Mouse (Mus musculus) heart, embryonic 10.5 days (tissue): ENCODE results near the gene Rasal2. TPM values are rescaled to one million over a fixed set of nuclear protein-coding genes. Genes with fewer than 3 reads are reported as not detected.
A peak's percentile ranks its signal among the peaks of the same experiment; 100 is the strongest.

Experiments used
- DNase-seq: peaks from one replicate; pipeline ENCODE4 v3.0.0-alpha.2; 2017; ENCODE audit warnings: low spot score
- H3K27ac ChIP-seq: fragments of 300-500 bp; sonication (generic); 2 replicates; pipeline ENCODE4 v1.5.1; 2016; ENCODE audit warnings: mild to moderate bottlenecking
- H3K27me3 ChIP-seq: fragments of 300-500 bp; sonication (generic); 2 replicates; pipeline ENCODE4 v1.6.1; 2016; ENCODE audit warnings: mild to moderate bottlenecking; ENCODE audit not compliant: poor library complexity, insufficient read depth, severe bottlenecking
- H3K36me3 ChIP-seq: fragments of 300-500 bp; sonication (generic); 2 replicates; pipeline ENCODE4 v1.6.1; 2016; ENCODE audit warnings: mild to moderate bottlenecking, moderate library complexity
- H3K4me1 ChIP-seq: fragments of 300-500 bp; sonication (generic); 2 replicates; pipeline ENCODE4 v1.6.1; 2016; ENCODE audit warnings: mild to moderate bottlenecking
- H3K4me3 ChIP-seq: fragments of 300-500 bp; sonication (generic); 2 replicates; pipeline ENCODE4 v1.5.1; 2016; ENCODE audit warnings: mild to moderate bottlenecking, moderate library complexity
- H3K9me3 ChIP-seq: fragments of 300-500 bp; sonication (generic); 2 replicates; pipeline ENCODE4 v1.6.1; 2016; ENCODE audit warnings: mild to moderate bottlenecking, moderate library complexity
- WGBS: fragments of 180-500 bp; shearing (Covaris S2); methylation state at CpG from one replicate; pipeline ENCODE4 v1.1.7; 2016; 5-methylcytosine and 5-hydroxymethylcytosine counted together
- polyA plus RNA-seq: library from polyadenylated mRNA; unstranded; fragments of >200 nt; fragmentation: Nextera tagmentation; extraction: Ambion mirVana; gene quantifications from 2 replicates; pipeline ENCODE4 v1.2.1, GENCODE M21; 2016

The Rasal2 gene
- 13.2 and 17.3 TPM in 2 replicates for polyA plus RNA-seq

DNA sequence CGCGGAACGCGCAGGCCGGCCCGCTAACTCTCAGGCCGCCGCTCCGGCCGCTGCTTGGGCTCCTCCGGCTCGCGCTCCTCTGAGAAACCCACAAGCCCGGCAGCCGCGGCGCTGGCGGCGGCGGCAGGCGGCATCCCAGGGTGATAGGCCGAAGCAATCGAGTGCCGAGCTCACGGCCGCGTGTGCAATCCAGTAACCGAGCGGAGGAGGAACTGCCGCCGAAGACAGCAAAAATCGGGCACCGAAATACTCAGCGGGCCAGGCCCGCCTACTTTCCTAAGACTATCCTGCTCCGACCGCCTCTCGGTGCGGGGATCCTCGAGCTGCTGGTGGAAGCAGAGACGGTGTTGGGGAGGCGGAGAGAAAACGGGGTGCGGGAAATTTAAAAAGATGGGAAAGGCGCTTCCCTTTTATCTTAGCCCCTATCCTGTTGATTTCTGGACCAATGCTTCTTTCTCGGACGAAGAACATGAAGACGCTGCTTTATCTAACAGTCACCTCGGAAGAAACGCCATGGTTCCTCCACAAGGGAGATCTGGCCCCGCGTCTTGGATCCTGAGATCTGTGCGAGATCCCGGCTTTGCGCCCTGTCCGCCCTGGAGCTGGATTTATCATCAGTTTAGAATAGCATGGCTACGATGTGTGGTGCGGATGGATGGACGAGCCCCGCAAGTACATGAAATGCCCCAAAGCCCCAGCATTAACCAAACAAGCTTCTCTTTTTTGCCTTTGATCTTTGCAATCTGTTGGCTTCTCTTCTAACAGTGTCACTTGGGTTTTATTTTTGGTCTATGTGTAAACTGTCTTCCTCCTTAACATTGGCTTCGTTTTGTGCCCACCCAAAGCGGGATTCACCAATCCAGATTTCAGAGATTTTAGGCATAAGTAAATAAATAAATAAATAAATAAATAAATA lies at the start of gene Rasal2:
Rasal2 (minus strand) TSS at position 142 of the 916 bp plus-strand sequence.
- Histone ChIP-seq H3K36me3 (0 out of 2 replicates have a peak, but pooled peaks cover 5% of the 10 kb centered on the region), H3K27ac (peak within 1 kb of the TSS; percentile 93), H3K9me3 (no peaks in the 10 kb centered on the region), H3K4me1 (peaks cover 34% of the 10 kb centered on the region), H3K27me3 (no peaks in the 10 kb centered on the region), H3K4me3 (peak within 1 kb of the TSS; percentile 98)
- peak; percentile 96 for DNase-seq
- under 1% methylated on average over 59 of the region's 62 CpGs for WGBS

DNA sequence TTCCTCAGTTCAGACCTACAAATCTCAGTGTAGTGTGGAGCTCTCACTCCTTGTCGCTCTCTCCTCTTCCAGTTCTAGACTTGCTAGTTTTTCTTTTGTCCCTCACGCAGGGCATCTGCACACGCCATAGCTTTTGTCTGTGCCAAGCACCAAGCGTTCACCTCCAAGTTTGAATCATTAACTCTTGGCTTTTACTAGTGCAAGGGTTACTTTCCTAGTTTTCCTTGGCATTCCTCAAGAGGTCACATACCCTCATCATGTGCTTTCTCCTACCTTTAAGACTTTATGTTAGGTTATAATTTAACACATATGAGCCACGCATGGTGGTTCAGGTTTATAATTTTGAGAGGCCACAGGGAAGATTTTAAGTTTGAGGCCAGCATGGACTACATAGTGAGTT lies 48.9 kb upstream of the Rasal2 start:
- 93% methylated on average over 5 of the region's 5 CpGs for WGBS
- Histone ChIP-seq H3K27me3 (no peaks in the 10 kb centered on the region), H3K9me3 (no peaks in the 10 kb centered on the region), H3K4me1 (peaks cover 24% of the 10 kb centered on the region), H3K4me3 (no peak overlapping the region), H3K27ac (no peak overlapping the region), H3K36me3 (peaks cover 9% of the 10 kb centered on the region; the same call in 1 of the 2 replicates)
- DNase-seq, result no peak

DNA sequence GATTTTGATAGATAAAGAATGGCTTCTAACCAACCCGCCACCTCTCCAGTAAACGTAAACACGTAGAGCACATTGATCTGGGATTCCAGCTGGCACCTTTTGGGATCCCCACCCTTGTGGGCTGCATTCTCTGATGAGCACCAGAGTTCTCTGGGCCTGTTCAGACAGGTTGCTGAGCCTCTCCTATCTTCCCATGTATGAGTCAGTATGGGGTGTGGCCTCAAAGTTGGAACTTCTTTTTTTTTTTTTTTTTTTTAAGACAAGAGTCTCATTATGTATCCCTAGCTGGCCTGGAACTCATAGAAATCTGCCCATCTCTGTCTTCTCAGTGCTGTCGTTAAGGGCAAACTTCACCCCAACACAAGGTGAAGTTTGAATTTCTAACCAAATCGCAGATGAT lies 47.5 kb upstream of the Rasal2 start:
- H3K27me3 ChIP-seq, result no peaks in the 10 kb centered on the region
- WGBS, result 89% methylated on average over 5 of the region's 5 CpGs
- no peak overlapping the region for H3K4me3 ChIP-seq
- DNase-seq, result no peak
- no peak overlapping the region for H3K27ac ChIP-seq
- peaks cover 24% of the 10 kb centered on the region for H3K4me1 ChIP-seq
- H3K9me3 ChIP-seq, result no peaks in the 10 kb centered on the region
- H3K36me3 ChIP-seq, result 0 out of 2 replicates have a peak, but pooled peaks cover 4% of the 10 kb centered on the region

DNA sequence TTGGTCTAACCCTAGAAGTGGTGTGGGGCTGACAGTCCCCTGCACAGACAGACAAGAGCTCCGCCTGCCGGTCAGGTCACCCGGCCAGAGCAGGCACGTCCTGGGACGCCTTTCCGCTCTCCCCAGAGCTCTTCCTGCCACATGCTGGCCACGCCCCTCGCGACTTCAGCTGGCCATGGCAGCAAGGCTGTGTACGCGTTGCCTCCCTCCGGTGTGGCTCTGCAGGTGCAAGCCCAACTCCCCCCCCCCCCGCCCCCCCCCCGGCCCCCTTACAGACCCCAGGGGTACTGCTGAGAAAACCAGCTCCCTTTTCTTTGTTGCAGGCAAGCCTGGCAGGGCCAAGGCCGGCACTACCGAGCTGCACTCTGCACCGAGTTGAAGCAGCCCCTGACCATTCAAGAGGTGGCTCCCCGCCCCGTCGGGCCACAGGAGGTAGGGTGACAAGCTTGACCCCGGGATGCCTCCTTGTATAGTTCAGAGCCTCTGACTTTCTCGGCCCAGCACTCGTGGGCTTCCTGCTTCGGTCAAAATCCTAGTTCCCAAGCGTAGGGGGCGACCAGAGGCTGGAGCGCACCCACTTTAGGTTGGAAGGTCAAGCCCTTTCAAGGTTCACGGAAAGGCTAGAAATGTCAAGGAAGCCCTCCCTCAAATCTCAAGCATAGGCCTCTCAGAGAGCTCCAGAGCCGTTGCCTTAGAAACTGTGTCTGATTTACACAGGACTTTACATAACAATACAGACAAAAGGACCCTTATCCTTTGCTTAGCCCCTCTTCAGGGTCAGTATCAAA lies 46.2 kb upstream of the Rasal2 start, which contains the start of gene Cryzl2:
Cryzl2 (plus strand) TSS at position 157 of the 788 bp plus-strand sequence.
- H3K27ac ChIP-seq, result peak within 1 kb of the TSS; percentile 89
- 0 out of 2 replicates have a peak, but pooled peaks cover 4% of the 10 kb centered on the region for H3K36me3 ChIP-seq
- H3K4me3 ChIP-seq, result peak within 1 kb of the TSS; percentile 66
- H3K27me3 ChIP-seq, result no peaks in the 10 kb centered on the region
- peaks cover 24% of the 10 kb centered on the region for H3K4me1 ChIP-seq
- no peaks in the 10 kb centered on the region for H3K9me3 ChIP-seq
- peak; percentile 95 for DNase-seq
- WGBS, result 9% methylated on average over 27 of the region's 29 CpGs

DNA sequence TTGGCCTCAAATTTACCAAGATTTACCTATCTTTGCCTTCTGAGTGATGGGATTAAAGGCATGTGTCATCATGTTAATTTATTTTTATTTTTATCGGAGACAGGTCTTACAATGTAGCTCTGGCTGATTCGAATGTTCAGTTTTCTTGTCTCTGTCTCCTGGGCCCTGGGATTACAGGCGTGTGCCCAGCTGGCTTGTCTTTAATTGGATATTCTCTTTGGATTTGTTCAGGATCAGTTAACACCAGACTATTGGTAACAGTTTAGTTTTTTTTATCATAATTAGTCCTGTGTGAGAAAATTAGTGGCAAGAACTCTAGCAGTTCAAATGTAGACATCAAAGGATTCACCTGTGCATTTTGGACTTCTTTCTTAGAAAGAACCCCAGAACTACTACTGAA lies 45.4 kb upstream of the Rasal2 start:
- Histone ChIP-seq H3K4me3 (no peak overlapping the region), H3K36me3 (0 out of 2 replicates have a peak, but pooled peaks cover 4% of the 10 kb centered on the region), H3K9me3 (no peaks in the 10 kb centered on the region), H3K27ac (peak overlapping the region; percentile 89; the same call in 1 of the 2 replicates), H3K4me1 (peaks cover 27% of the 10 kb centered on the region), H3K27me3 (no peaks in the 10 kb centered on the region)
- no peak for DNase-seq
- WGBS, result 96% methylated on average over 3 of the region's 3 CpGs

DNA sequence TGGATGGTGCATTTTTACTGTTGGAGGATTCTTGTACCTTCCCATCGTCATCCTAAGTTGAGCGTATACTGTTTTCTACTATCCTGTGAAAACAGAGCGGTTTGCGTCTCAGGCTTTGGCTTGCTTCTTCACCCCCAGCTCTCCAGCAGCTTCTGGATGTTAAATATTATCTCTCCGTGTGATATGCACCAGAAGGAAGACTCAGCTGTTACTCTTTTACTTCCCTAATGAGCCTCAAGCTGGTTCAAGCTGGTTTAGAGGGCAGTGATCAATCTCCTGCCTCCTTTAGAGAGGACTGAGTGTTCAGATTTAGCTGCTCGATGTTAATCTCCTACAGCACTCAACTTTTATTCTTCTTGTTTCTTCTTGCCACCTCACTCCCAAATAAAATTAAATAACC lies 42.5 kb upstream of the Rasal2 start:
- 77% methylated on average over 6 of the region's 6 CpGs for WGBS
- no peaks in the 10 kb centered on the region for H3K36me3 ChIP-seq
- peaks cover 32% of the 10 kb centered on the region for H3K4me1 ChIP-seq
- no peak overlapping the region for H3K4me3 ChIP-seq
- no peak overlapping the region for H3K27ac ChIP-seq
- H3K27me3 ChIP-seq, result no peaks in the 10 kb centered on the region
- DNase-seq, result no peak
- no peaks in the 10 kb centered on the region for H3K9me3 ChIP-seq

DNA sequence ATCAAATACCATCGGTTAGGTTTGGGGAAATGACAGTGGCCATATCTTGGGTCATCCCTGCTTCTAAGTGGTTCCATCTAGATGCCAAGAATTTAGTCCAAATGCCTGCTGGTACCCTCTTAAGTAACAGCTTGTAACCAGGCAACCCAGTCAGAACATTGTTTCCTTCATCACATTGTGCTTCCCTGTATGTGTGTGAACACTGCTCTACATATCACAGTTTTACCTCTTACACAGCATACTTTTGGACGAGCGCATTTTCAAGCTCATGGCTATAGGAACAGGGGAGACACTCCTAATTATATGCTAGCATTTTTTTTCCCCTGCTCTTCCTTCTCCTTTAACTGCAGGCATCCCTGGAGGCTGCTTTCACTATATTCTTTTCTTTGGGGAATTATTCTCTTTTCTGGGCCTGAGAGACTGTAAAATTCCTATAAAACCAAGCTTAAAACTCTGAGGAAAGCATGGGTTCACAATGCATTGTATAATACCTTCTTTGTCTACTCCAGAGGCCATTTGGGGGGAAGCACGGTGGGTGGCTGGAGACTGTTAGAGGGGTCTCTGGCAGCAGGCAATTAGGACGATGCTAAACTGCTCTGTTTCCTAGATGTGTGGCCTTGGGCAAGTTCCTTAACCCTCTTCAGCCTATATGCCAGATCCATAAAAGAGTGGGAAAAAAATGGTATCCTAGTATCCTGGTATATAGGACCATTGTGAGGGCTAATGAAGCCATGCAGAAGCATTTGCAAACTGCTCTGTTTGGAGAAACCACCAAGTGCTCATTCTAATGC lies 40.6 kb upstream of the Rasal2 start:
- no peak for DNase-seq
- no peaks in the 10 kb centered on the region for H3K9me3 ChIP-seq
- H3K27me3 ChIP-seq, result no peaks in the 10 kb centered on the region
- H3K36me3 ChIP-seq, result no peaks in the 10 kb centered on the region
- H3K4me3 ChIP-seq, result no peak overlapping the region
- H3K27ac ChIP-seq, result no peak overlapping the region
- H3K4me1 ChIP-seq, result peaks cover 33% of the 10 kb centered on the region
- 71% methylated on average over 5 of the region's 5 CpGs for WGBS

DNA sequence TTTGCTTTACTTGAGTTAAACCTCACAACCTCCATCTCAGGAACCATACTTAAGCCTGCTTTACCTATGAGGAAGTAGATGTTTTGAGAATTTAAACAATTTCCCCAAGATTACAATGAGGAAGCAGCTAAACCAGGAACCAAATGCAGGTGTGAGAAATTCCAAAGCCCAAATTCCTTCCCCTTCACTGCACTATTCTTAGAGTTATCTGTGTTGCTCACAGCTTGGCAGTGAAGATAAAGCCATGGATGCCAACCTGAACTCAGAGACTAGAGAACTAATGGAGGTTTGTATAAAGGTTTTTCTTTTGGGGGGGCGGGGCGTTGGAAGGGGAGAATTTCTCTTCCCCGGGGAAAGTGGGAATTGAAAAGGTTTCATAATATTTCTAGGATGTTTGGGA lies 39.9 kb upstream of the Rasal2 start:
- no peak for DNase-seq
- WGBS, result 81% methylated on average over 3 of the region's 3 CpGs
- Histone ChIP-seq H3K36me3 (no peaks in the 10 kb centered on the region), H3K27ac (no peak overlapping the region), H3K4me1 (peaks cover 39% of the 10 kb centered on the region), H3K9me3 (no peaks in the 10 kb centered on the region), H3K27me3 (no peaks in the 10 kb centered on the region), H3K4me3 (no peak overlapping the region)

DNA sequence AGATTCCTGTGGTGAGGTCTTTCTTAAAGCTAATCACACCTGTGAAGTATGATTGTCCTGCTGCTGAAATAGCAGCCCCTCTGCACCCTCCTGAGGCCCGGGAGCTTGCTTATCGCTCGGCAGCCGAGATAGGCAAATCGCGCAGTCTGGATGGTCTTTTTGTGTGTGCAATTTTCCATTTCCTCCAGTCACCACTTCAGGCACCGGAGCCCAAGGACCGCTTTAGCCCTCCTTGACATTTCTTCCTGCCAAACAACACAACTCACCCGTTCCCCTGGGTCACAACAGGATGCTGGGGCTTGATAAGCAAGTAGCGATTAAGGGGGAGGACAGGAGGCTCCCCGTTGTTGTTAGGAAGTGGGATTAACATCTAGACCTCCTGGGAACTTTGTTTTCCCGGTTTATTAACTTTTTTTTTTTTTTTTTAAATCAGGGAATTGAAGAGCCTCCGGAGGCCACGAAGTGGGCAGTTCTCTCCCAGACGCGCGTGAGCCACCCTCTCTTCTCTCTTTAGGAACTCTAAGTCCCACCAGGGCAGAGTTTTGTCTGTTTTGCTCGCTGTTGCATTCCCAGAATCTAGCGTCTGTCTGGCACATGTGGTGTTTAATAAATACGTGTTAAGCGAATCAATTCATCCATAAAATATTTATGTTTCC lies 37.7 kb upstream of the Rasal2 start:
- H3K4me3 ChIP-seq, result peak overlapping the region; percentile 50
- peaks cover 49% of the 10 kb centered on the region for H3K4me1 ChIP-seq
- H3K27me3 ChIP-seq, result no peaks in the 10 kb centered on the region
- H3K9me3 ChIP-seq, result no peaks in the 10 kb centered on the region
- H3K36me3 ChIP-seq, result no peaks in the 10 kb centered on the region
- WGBS, result under 1% methylated on average over 21 of the region's 21 CpGs
- DNase-seq, result peak; percentile 81
- H3K27ac ChIP-seq, result peak overlapping the region; percentile 87

DNA sequence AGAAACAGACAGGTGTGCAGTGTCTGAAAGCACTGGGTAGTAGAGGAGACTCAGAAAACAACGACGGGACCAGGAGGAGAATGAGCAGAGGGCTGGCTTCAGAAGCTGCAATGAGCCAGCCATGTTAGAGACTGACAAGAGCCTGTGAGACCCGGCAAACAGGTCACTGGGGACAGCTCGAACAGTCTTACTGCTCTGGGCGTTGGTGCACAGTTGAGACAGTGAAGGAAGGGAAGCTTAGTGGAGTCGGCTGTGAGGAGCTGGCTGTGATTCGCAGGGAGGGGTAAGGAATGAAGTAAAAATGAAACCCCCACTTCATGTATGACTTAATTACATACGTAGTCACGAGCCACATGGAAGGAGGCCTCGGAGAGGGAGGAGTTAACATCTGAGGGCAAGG lies 37.1 kb upstream of the Rasal2 start:
- peak overlapping the region; percentile 87 for H3K27ac ChIP-seq
- no peaks in the 10 kb centered on the region for H3K27me3 ChIP-seq
- peak overlapping the region; percentile 50 for H3K4me3 ChIP-seq
- WGBS, result 1% methylated on average over 10 of the region's 10 CpGs
- H3K9me3 ChIP-seq, result no peaks in the 10 kb centered on the region
- no peaks in the 10 kb centered on the region for H3K36me3 ChIP-seq
- DNase-seq, result no peak
- peaks cover 54% of the 10 kb centered on the region for H3K4me1 ChIP-seq

DNA sequence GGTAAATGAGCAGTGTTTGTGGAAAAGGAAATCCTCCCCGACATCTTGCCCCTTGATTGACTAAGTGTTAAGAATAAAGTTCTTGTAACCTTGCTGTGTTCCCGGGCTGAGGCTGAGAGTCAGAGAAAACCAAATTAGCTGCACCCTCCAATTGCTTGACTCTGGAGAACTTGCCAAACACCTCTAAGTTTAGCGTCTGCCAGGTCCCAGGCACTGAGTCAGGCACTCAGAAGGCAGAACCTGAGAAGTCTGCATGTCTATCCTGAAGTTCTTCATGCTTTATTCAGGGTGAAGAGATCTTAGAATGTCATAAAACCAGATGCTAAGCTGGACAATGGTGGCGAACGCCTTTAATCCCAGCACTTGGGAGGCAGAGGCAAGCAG lies 36.4 kb upstream of the Rasal2 start:
- Histone ChIP-seq H3K9me3 (no peaks in the 10 kb centered on the region), H3K4me1 (peaks cover 62% of the 10 kb centered on the region), H3K36me3 (no peaks in the 10 kb centered on the region), H3K4me3 (no peak overlapping the region), H3K27me3 (no peaks in the 10 kb centered on the region), H3K27ac (peak overlapping the region; percentile 39; the same call in 1 of the 2 replicates)
- DNase-seq, result no peak
- WGBS, result 44% methylated on average over 5 of the region's 5 CpGs
